Mouse (Mus musculus): ENCODE measurements around the gene Tmem184b.

DNA sequence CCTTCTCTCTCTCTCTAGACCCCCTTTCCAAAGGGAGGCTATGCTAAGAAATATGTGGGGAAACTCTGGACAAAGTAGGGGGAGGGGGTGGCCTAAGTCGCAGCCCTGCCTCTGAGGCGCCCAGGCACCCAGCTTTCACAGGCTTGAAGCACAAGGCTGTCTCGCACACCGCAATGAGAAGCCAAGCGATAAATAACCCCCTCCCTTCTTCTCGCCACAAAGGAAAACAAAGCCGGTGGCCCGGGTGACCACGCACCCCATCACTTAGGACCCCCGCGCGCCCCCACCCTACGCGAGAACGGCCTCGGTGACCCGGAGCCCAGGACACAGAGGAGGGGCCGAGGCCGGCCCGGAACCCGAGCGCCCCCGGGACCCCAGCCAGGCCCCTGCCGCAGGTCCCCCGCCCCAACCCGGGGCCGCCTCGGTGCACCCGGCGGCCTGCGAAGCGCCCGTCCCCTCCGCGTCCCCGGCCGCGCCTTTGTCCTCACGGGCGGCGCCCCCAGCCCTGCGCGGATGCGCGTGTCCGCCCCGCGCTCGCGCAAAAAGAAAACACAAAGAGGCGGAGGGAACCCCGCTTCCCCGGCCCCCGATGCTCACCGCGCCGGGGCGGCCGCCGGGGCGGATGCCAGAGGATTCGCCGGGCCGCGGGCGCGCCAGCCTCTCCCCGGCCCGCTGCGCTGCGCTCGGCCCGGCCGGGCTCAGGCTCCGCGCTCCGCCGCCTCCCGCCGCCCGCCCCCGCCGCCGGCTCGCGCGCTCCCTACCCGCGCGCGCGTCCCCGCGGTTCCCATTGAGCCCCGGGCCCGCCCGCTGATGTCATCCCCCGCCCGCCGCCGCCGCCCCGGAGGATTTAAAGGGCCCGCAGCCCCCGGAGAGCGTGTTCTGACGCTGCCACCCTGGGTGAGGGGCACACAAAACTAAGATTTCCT, 38.2 kb upstream of the Tmem184b start:
- TF ChIP-seq POLR2A (IDR thresholded peaks at IDR 0.05; ENCODE audit: low read depth, low read length) (peak; percentile 11; the same call in 1 of the 2 replicates), CTCF (IDR thresholded peaks at IDR 0.05; ENCODE audit: extremely low read depth, insufficient read length, insufficient replicate concordance, low read depth, low read length) (no peak)

Measured in small intestine, adult 2 months (tissue).